Mouse (Mus musculus) cerebellum, postnatal 10 days (tissue): ENCODE measurements around the gene Pold1.
A peak's percentile ranks its signal among the peaks of the same experiment; 100 is the strongest.

ENCODE experiments used
- DNase-seq, 2 experiments: peaks; one replicate each; pipeline ENCODE4 v3.0.0; 2021; ENCODE audit warnings: mixed read lengths in 2 of 2

The Pold1 gene

GRCm38 (mm10) chr7:44521710-44522109, 26.9 kb downstream of the Pold1 start:
- peak; percentile 88 to 90 for DNase-seq

- DNase-seq, result no peak
Measured at GRCm38 (mm10) chr7:44520990-44521389, 27.7 kb downstream of the Pold1 start.

DNA sequence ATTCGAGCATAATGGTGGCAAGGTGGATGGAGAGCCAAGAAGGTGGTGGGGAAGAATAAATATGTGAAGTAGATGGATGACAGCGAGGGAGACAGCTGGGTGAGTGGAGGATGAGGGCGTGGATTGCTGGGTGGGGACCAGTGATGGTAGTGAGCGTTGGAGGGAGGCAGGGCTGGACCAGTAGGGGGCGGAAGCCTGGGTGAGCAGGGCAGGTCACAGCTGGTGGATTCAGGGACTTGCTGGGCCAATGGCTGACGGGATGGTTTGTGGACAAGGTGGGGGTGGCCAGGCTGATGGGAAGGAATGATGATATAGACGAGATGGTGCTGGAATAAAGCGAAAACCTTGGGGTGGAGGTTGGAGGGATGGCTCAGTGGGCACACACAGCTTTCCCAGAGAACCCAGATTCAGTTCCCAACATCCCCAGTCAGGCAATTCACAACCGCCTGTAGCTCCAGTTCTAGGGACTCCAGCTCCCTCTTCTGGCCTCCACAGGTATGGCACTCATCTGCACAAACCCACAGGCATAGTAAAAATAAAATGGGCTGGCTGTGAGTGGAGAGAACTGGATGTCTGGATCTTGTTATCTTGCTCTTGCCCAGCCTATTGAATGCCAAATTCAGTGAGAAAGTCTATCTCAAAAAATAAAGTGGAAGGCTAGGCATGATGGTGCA, 29.3 kb downstream of the Pold1 start:
- no peak for DNase-seq

DNA sequence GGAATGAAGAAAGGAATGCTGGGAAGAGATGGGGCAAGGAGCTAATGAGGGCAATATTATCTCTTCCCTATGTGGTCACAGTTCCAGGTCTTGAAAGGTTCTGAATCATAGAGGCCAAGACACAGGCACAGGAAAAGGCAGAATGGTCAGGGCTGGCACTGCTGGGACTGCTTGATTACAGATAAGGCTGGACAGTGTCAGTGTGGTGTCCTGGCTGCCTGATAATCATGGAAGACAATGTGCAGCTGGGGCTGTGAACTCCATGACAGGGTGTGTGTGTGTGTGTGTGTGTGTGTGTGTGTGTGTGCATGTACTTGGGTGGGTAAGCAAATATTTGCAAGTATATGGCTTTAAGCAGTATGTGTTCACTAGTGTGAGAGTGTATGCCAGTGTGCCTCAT, 41.2 kb downstream of the Pold1 start:
- no peak for DNase-seq

- DNase-seq, result peak; percentile 91 to 93
Measured at GRCm38 (mm10) chr7:44501563-44502115, 47.0 kb downstream of the Pold1 start.

DNA sequence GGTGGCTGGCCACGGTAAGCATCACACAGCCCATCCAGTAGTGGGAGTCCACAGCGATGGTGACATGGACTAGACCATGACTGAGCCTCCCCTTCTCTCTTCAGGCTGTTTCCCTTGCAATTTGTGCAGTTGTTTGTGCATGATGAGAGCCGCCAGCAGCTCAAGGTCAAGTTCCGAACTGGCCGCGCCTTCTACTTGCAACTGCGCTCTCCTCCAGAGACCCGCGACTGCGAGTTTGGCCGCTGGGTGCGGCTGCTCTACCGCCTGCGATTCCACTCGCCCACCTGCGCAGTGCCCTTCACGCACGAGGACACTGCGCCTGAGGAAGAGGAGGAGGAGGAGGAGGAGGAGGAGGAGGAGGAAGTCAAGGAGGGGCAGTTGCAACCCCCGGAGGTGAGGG, 48.6 kb downstream of the Pold1 start:
- DNase-seq, result peak in 1 of 2 experiments; percentile 4

- DNase-seq, result peak in 1 of 2 experiments; percentile 7
Measured at GRCm38 (mm10) chr7:44498922-44499321, 49.7 kb downstream of the Pold1 start.

DNA sequence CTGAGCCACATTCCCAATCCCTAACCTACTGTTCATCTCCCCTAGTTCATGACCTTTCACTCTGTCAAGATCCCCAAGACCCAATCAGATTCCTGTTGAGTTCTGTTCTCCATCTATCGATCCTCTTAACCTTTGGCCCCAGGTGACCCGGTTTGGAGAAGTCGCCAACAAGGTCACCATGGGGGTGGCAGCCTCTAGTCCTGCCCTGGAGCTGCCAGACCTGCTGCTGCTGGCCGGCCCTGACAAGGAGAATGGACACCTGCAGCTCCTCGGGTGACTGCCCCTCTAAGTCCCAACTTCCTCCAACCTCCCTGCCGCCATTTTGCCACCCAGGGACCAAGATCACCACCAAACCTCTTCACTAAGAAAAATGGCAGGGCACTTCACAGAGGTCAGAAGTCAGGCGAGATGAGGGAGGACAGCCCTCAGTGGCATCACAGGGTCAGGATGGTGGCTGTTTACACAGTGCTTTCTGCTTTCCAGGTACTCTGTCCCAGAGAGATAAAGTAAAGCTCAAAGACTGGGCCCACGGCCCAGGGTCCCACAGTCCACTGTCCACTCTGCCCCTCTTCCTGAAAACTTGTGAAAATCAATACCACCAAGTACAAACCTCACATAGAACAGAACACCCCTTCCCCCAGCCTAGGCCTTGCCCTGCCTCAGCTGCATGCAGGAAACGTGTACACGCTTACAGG, 51.1 kb downstream of the Pold1 start:
- peak; percentile 36 to 38 for DNase-seq

- DNase-seq, result no peak
Measured at GRCm38 (mm10) chr7:44496771-44497109, 51.9 kb downstream of the Pold1 start.

DNA sequence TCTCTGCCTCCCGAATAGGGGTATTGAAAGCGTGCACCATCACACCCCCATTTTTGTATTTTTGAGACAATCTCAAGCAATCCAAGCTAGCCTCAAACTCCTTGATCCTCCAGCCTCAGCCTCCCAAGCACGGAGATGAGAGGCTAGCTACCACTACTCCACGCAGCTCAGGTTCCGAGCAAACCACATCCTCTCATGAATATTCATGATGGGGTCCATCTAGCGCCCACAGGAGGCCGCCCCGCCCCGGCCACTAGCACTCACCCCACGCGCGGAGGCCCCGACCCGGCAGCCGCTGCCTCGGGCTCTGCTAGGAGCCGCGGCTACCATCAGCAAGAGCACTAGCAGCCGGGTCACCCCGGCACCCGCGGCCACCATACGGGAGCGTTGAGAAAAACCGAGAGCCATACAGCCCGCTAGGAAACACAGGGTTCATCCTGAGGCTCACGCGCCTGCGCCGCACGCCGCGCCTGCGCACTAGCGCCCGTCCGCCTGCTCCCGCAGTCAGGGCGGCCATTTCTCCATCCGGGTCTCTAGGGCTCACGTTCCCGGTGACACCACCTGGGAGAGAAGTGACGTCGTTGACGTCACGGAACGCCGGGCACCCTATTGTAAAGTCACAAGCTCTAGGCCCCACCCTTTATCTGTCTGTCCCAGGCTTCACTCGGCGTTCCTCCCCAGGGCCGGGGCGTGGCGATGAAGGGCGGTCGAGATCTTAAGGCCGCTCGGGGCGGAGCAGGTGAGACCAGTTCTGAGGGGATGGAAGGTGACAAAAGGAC, 52.5 kb downstream of the Pold1 start, which contains the start of the genes Emc10 and Fam71e1:
TSS of gene Emc10 (minus strand) at position 538 of the 779 bp plus-strand sequence.
TSS of gene Fam71e1 (plus strand) at position 590 of the 779 bp plus-strand sequence.
- peak; percentile 99 for DNase-seq

- peak in 1 of 2 experiments; percentile 47 for DNase-seq
Measured at GRCm38 (mm10) chr7:44495086-44495485, 53.6 kb downstream of the Pold1 start.

- peak in 1 of 2 experiments; percentile 11 for DNase-seq
Measured at GRCm38 (mm10) chr7:44494681-44495080, 54.0 kb downstream of the Pold1 start.

- DNase-seq, result peak; percentile 3 to 5
Measured at GRCm38 (mm10) chr7:44492166-44492826, 56.4 kb downstream of the Pold1 start.

DNA sequence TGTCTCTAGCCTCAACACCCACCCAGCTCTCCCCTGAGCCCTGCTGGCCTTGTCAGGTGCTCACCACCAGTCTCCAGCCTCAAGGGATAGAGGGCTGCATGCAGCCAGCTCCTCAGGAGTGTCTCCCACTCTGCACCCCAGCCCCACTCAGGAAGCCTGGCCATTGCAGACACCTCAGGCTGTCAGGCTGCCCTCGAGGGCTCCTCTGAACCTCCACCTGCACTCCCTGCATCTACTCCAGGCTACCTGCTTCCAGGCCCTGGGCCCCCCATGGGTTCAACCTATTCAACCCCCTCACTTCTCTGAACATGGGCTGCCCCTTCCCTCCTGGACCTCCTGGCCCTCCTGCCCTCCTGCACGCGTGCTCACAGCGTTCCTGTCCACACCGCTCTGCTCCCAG, 57.3 kb downstream of the Pold1 start:
- peak in 1 of 2 experiments; percentile 11 for DNase-seq

DNA sequence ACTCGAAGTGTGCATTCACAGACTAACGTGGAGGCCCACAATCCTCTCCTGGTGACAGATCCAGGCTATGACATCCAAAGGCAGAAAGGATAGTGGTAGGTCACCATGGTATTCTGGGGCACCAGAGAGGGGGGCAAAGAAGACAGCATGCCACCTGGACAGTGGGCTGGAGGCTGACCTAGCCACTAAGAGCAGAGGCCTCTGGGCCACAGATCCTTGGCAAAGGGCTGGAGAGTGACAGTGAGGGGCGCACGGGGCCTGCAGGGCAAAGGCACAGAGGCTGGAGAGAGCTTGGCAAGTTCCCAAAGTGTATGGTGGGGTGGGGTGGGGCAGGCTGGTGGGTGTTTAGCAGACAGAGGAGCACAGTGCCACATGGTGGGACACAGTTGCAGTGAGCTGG, 58.4 kb downstream of the Pold1 start:
- peak; percentile 21 to 34 for DNase-seq

DNA sequence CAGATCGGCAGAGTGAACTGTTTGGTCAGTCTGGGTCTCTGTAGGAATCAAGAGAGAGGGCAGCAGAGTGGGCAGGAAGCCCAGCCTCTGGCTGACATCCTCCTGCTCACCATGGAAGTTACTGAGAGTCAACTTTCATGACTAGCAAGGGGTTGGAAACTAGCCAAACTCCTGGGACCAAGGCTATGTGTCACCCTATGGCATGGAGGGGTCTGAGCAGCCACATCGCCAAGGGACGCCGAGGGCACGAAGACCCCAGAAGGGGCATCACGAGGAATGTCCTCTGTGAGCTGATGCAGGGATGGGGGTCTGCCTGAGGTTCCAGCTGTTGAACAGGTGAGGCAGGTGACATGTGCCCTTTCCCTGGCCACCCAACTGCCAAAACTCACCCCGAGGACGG, 60.1 kb downstream of the Pold1 start:
- DNase-seq, result peak; percentile 21 to 37

DNA sequence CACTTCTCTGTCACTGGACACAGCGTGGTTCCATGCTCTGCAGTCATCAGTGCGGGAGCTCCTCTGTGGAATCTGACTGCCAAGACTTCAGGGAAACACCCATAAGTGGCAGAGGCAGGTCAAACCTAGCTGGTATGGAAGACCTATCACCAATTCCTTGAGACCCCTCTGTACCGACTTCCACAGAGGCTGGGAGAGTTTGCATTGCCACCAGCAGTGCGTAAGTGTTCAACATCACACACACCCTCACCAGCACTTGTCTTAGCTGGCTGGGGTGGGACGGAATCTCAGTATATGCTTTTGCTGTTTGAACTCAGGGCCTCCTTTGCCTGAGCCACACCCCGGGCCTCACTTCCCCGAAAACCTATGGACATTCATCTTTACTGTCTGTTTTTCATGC, 60.7 kb downstream of the Pold1 start:
- DNase-seq, result peak in 1 of 2 experiments; percentile 4

- DNase-seq, result peak; percentile 9 to 12
Measured at GRCm38 (mm10) chr7:44486927-44487575, 61.6 kb downstream of the Pold1 start.

DNA sequence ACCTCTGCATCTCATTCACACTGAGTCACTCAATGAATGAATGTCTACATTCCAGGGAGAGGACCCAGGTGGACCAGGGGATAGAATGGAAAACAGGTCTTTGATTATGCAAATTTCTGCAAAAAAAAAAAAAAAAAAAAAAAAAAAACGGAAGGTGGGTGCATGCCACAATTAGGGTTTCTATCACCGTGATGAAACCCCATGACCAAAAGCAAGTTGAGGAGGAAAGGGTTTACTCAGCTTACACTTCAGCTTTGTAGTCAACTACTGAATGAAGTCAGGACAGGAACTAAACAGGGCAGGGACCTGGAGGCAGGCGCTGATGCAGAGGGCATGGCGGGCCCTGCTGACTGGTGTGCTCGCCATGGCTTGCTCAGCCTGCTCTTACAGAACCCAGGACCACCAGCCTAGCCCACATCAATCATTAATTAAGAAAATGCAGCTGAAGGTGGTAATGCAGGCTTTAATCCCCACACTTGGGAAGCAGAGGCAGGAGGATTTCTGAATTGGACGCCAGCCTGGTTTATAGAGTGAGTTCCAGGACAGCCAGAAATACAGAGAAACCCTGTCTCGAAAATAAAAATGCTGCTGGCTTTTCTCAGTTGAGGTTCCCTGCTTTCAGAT, 63.0 kb downstream of the Pold1 start:
- DNase-seq, result peak; percentile 4 to 14

DNA sequence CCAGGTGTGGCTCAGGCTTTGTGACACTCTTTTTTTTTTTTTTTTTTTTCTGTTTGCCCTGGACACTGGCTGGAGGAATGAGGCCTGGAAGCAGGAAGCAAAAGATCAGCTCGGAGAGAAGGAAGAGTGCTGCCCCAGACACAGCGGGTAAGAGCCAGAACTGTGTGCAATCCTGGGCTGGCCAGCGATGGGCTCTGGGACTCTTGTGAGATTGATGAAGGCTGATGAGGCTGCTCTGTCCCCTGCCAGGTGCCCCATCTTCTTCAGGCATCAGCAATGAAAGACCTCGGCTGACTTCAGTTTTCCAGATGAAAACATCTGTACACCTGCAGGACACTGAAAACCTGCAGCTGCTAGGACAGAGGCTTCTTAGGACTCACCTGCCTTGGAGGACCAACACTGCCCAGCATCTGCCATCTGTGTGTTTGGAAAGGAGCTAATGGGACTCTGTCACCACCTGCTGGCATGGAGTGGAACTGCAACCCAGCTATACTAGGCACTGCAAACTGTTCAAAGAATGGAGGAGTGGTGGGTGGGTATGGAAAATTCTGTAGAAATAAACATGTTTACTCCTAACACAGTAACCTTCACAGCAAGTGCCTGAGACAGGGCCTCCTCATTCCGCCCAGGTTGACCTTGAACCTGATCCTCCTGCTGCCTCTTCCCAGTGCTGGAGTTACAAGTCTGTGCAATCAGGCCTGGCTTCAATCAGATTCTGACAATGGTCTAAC, 63.6 kb downstream of the Pold1 start:
- peak; percentile 91 to 94 for DNase-seq

- DNase-seq, result no peak
Measured at GRCm38 (mm10) chr7:44484109-44484508, 64.5 kb downstream of the Pold1 start.
